23 mouse cellular contexts compared by ENCODE assay signal in the genomic region with DNA sequence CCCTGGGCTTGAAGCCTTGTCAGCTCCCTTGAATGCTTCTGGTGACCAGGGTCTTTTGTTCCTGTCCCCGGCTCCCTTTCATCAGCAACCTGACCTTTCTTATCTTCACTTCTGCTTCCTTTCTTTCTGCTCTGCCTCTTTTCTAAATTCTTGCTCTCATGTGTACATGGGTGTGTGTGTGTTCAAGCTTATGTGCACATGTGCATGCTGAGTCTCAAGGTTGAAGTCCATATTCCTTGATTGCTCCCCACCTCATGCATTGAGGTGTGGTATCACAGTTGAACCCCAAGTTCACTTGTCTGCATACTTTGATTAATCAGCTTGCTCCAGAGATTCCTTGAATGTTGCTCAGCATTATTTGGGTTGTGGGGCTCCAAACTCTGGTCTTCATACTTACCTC.
"Had no signal": no experiment of that assay in that cellular context is flagged by ENCODE, and none has a peak within 500 bp of the region (broad histone marks: within the 10 kb centered on the region; RNA-seq: fewer than 3 reads in every experiment).

No protein-coding gene starts in this region.

- H3K36me3 ChIP-seq: heart, embryonic 10.5 days; heart, embryonic 12.5 days; hindbrain, embryonic 10.5 days; hindbrain, embryonic 12.5 days; limb, embryonic 13.5 days; limb, embryonic 15.5 days; liver, embryonic 12.5 days had no signal

- H3K9ac ChIP-seq: heart, embryonic 12.5 days; hindbrain, embryonic 12.5 days; hindbrain, embryonic 14.5 days; limb, embryonic 13.5 days; limb, embryonic 15.5 days; liver, embryonic 12.5 days; liver, embryonic 14.5 days had no signal

- H3K4me2 ChIP-seq: heart, embryonic 12.5 days; hindbrain, embryonic 12.5 days; hindbrain, embryonic 14.5 days; limb, embryonic 13.5 days; limb, embryonic 15.5 days; liver, embryonic 12.5 days had no signal

- DNase-seq: gastrocnemius, adult 2 months; gastrocnemius, postnatal 10 days; gastrocnemius, postnatal 25 days; heart, adult 18-20 months; heart, postnatal 10 days; heart, postnatal 4 days; kidney, adult 18-20 months; kidney, adult 8-10 months; kidney, postnatal 14 days; kidney, postnatal 36 days; layer of hippocampus, adult 9-11 months; layer of hippocampus, postnatal 36 days; left cerebral cortex, postnatal 4 days had no signal

- H3K27me3 ChIP-seq: heart, embryonic 12.5 days; hindbrain, embryonic 12.5 days; limb, embryonic 13.5 days; limb, embryonic 15.5 days; liver, embryonic 12.5 days had no signal

- H3K9me3 ChIP-seq: heart, embryonic 10.5 days; heart, embryonic 12.5 days; hindbrain, embryonic 10.5 days; hindbrain, embryonic 12.5 days; limb, embryonic 13.5 days; limb, embryonic 15.5 days; liver, embryonic 12.5 days had no signal

- H3K4me3 ChIP-seq: gastrocnemius, adult 2 months; heart, embryonic 10.5 days; heart, embryonic 12.5 days; hindbrain, embryonic 10.5 days; hindbrain, embryonic 12.5 days; limb, embryonic 13.5 days; limb, embryonic 15.5 days; liver, embryonic 12.5 days had no signal

- H3K4me1 ChIP-seq: heart, embryonic 10.5 days; heart, embryonic 12.5 days; hindbrain, embryonic 10.5 days; hindbrain, embryonic 12.5 days; limb, embryonic 13.5 days; limb, embryonic 15.5 days; liver, embryonic 12.5 days had no signal

- H3K27ac ChIP-seq: gastrocnemius, adult 2 months; heart, embryonic 10.5 days; hindbrain, embryonic 10.5 days; hindbrain, embryonic 12.5 days; hindbrain, embryonic 14.5 days; limb, embryonic 13.5 days; limb, embryonic 15.5 days; liver, embryonic 12.5 days; liver, embryonic 14.5 days had no signal

- ATAC-seq: hindbrain, embryonic 16.5 days; liver, embryonic 12.5 days had no signal
